Mouse (Mus musculus) gonadal fat pad, adult 2 months (tissue): Measurements from ENCODE around the gene Slc4a5. TPM values are rescaled to one million over a fixed set of nuclear protein-coding genes. Genes with fewer than 3 reads are reported as not detected.

Experiments
- DNase-seq: peaks from one replicate; pipeline ENCODE4 v3.0.0-alpha.2; 2012; ENCODE audit warnings: low read depth
- polyA plus RNA-seq: library from polyadenylated mRNA; depleted of rRNA; stranded (reverse); fragments of >200 nt; gene quantifications from 2 replicates; pipeline ENCODE4 v1.2.3, GENCODE M21; 2012

Gene Slc4a5
- polyA plus RNA-seq, 1 experiment: 2.3 TPM

DNA sequence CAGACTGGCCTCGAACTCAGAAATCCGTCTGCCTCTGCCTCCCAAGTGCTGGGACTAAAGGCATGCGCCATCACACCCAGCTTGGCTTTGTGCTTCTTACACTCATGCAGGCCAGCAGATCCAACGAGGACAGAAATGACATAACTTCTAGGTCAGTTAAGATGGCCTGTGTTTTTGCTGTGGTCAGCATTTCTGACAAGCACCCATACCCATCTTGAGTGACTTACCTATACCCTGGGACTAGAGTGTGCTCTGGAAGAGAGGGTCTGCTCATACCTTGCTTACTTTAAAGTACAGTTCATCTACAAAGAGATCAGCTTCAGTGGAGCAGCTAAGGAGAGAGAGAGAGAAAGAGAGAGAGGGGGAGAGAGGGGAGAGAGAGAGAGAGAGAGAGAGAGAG, 13.7 kb downstream of the Slc4a5 start:
- DNase-seq: no peak

DNA sequence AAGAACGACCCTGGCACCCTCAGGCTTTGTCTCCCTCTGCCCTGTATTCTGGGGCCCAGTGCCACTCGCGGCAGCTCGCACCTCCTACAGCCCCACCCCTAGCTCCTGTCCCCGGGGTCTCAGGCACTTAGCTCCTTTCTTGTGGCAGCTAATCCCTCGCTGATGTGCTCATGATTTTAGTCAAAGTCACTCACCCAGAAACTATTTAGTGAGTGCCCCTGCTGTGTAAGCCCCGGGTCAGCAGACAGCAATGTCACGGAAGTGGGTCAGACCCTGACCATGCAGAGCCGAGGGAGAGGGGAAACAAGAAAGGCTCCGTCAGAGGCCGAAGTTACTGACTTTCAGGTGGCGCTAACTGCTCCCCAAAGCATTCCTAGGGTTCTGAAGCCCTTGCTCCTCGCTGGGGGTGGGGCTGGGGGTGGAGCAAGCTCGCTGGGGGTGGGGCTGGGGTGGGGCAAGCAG, 14.7 kb downstream of the Slc4a5 start:
- no peak for DNase-seq

GRCm38 (mm10) chr6:83237123-83237522, 17.5 kb downstream of the Slc4a5 start:
- DNase-seq: no peak

DNA sequence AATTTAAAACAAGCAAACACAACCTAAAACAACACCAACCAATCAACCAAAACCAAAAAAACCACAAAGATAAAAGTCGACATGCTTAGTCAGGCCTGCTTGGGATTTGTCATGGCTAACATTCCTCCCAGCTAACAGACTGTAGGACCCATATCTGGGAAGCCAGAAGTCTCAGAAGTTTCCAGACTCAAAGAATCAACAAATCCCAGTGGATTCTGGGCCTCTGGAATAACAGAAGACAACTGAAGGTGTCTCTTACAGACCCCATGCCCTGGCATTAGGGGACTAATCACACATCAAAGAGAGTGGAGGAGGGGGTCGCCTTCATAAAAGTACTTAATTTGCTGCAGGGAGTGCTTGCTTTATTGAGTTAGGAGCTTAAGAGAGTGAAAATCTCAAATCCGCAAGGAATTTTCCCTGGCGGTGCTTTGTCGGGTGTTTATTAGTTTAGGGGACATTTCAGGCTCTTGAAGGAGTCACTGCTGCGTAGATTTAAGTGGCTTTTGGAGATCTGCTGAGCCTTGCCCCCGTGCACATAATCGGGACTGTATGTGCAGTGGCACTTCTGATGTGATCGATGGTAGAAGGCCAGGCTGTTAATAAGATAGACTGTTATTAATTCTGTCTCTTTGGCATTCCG, 24.9 kb downstream of the Slc4a5 start:
- DNase-seq: no peak

DNA sequence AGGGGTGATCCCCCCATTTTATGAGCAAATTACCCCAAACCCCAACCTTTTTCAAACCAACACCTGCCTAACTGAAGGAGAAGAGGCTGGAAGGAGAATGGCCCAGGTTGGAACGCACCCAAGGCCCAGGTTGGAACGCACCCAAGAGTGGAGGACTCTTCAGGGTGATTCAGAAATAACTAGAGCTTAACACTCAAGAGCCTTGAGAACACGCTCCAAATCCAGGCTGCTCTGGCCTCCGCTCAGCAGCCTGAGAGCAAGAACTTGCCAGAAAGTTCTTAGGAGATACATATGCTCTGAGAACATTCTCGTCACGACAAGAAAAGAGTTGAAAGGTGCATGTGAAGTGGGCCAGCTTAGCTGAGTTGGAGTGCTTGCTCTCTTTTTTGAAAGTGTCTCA, 25.5 kb downstream of the Slc4a5 start:
- no peak for DNase-seq

DNA sequence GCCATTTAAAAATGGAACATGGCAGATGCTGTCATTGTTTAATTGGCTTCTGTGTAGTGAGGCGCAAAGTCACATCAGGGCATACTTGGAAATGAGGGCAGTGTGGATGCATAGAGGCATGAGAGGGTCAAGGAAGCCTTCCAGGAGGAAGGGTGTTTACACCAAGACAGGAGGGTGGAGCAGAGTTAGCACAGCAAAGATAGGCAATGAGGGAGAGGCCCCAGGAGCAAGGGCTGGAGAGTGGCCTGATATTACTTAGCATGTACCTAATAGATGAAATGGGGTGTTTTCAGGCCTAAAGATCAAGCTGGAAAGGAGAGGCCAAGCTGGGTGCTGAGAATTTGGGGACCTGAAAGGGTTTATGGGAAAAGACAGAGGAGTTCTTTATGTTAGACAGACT, 26.4 kb downstream of the Slc4a5 start:
- DNase-seq: no peak

- DNase-seq: no peak
Observed at GRCm38 (mm10) chr6:83246750-83247149, 27.1 kb downstream of the Slc4a5 start.

- no peak for DNase-seq
Observed at GRCm38 (mm10) chr6:83247153-83247552, 27.5 kb downstream of the Slc4a5 start.

DNA sequence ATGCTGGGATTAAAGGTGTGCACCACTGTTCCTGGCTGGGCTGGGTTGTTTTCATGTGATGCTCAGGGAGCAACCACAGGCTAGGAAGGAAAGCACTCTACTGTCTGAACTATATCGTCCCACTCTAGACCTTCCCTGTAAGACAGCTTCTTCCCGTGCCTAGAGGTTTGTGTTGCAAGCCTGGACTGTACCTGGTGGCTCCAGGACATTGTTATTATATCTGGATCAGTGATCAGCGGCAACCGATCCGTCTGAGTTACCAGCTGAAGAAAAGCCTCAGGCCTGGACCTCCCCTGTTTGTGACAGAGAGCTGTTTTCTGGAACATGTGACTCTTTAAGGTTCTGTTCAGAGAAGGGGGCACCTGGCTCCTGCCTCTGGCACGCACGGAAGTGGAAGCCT, 34.6 kb downstream of the Slc4a5 start:
- DNase-seq: no peak

- no peak for DNase-seq
Observed at GRCm38 (mm10) chr6:83264516-83264915, 44.9 kb downstream of the Slc4a5 start.

- DNase-seq: no peak
Observed at GRCm38 (mm10) chr6:83265253-83265652, 45.6 kb downstream of the Slc4a5 start.

DNA sequence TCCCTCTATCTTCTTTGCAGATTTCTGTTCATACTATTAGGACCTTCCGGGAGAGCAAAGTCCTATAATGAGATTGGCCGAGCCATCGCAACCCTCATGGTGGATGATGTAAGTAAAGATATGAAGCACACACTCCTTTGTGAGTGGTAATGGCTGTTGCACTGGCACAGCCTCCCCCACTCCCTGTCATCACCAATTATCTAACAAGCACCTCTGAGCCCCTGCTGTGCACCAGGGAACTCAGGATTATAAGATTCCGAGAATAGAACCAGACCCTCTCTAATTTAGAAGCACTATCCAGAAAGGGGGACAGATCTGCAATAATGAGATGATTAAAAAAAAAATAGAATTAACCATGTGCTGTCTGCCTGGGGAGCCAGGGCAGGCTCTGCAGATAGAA, 46.0 kb downstream of the Slc4a5 start:
- no peak for DNase-seq

GRCm38 (mm10) chr6:83267616-83268015, 48.0 kb downstream of the Slc4a5 start:
- no peak for DNase-seq

GRCm38 (mm10) chr6:83268144-83269010, 48.7 kb downstream of the Slc4a5 start:
- peak; percentile 52 for DNase-seq

- no peak for DNase-seq
Observed at GRCm38 (mm10) chr6:83273733-83274132, 54.1 kb downstream of the Slc4a5 start.

DNA sequence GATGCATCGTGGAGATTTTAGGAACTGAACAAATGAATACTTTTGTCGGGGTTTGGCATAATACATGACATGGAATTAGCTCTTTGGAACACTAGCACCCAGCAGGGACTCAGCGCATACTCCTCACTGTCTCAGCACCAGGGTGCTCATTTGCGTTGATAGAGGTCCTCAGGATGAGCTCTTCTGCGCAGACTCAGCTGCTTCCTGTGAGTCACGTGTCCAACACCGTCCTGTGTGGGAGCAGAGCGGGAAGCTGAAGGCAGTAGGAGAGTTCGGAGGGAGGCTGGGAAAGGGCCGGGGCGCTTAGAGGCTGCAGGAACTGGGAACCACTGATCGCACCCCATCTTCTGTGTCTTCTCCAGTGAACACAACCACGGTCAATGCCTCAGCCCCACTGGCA, 57.5 kb downstream of the Slc4a5 start:
- no peak for DNase-seq

DNA sequence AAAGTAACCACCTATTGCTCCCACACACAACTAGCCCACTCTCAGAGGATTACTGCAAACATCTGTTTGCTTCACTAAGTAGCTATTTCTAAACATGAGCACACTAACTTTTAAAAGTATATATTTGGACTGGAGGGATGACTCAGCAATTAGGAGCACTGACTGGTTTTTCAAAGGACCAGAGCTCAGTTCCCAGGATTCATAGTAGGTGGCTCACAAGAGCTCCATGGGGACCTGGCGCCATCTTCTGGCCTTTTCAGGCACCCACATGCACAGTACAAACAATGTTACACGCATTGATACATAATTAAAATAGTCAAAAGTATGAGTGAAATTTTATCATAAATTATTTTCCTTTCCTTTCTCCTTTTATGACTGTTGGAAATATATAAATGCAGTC, 59.3 kb downstream of the Slc4a5 start:
- DNase-seq: no peak

DNA sequence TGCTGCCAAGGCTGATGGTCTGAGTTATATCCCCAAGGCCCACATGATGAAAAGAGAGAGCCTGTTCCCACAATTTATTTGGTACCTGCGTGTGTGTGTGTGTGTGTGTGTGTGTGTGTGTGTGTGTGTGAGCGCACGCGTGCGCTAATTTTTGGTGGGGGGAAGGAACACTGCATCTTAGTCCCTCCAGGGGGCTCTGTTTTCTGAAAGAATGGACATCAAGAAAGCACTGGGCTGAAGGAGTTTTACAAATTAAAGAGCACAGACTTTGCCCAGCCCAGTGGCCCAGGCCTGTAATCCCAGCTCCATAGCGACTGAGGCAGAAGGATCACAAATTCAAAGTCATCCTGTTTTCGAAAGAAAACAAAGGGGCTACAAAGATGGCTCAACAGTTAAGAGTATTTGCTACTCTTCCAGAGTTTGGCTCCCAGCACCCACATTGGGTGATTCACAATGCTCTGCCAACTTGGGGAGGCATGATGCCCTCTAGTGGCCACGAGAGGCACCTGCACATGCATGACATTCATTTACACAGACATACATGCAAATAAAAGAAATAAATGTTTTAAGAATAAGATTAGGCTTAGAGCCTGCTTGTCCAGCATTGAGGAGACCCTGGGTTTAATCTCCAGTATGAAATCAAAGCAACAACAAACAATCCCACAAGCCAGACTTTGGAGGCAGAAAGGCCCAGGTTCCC, 60.8 kb downstream of the Slc4a5 start:
- DNase-seq: no peak

DNA sequence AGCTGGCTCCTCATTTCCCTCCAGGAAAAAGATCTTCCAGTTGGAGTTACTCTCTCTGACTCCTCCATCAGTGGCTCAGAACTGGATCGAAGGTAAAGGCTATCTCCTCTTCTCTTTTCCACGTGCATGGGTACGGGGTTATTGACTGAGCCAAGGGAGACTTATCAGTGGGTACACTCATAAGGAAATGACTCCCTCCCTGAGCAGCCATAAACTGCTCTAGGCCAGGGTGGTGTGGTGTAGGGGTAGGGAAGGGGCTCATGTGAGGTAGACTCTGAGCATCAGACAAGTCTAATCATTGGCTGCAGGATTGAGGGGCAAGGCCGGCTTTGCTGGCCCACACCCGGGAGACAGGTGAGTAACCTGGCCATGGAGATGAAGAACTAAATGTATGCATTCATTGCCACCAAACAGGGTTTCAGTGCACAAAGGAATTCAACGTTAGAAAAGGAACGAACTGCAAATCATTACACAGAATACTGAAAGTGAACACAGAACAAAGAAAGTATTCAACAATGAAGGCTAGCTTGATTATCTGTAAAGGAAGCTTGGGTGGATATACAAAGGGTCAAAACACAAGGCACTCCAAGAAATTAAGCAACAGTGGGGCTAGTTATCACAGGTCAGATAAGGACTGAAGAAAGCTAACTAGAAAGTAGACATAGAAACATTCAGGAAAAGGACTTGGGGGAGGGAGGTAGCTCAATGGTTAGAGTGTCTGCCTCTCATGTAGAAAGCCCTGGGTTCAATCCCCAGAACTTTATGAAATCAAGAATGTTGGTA, 81.0 kb downstream of the Slc4a5 start:
- no peak for DNase-seq

DNA sequence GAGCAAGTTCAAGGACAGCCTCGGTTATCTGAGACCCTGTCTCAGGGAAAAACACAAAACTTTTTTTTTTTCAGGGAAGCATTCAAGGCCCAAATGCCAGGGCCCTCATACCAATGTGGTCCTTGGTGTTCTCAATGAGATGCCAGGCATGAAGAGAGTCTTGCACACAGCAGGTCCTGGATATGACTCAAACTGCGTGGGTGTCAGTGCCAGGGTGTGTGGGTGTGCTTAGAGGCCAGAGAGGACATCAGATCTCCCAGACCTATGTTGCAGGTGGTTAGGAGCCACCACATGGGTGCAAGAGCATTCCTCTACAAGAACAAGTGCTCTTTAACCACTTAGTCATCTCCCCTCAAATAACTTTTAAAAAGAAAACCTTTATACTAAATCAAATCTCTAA, 81.7 kb downstream of the Slc4a5 start:
- DNase-seq: no peak

DNA sequence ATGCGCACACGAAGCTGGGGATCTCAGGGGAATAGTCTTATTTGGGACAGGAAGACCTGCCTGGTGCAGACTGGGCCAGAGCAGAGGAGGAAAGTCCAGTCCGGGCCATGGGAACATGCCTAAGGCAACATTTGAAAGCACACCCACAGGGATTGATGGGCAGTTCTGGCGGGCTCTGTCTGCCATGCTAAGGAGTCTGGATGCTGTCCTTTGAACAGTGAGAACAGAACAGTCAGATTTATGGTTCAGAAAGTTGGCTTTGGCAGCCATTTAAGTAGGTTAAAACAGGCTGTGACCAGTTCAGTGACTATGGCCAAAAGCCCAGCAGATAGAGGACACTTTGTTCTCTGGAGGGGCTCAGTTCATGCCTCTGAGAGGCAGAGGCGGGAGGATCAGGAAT, 82.6 kb downstream of the Slc4a5 start:
- peak; percentile 52 for DNase-seq

DNA sequence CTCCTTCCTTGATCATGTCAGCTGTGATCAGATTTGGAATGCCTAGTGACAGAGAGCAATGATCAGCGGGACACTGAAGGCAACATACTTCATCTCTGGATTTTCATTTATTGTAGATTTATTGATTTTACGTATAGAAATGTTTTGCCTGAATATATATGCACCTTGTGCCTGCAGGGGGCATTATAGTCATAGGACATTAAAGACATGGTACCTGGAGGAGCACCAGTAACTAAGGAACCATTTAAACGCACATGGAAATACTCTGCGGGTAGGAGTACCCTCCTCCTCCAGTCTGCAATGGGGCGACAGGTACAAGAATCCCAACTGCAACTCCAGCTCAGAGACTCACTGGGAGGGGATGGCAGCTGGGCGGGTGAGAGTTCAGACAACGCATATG, 89.4 kb downstream of the Slc4a5 start:
- no peak for DNase-seq
